12 mouse cellular contexts compared by ENCODE assay signal in the genomic region with DNA sequence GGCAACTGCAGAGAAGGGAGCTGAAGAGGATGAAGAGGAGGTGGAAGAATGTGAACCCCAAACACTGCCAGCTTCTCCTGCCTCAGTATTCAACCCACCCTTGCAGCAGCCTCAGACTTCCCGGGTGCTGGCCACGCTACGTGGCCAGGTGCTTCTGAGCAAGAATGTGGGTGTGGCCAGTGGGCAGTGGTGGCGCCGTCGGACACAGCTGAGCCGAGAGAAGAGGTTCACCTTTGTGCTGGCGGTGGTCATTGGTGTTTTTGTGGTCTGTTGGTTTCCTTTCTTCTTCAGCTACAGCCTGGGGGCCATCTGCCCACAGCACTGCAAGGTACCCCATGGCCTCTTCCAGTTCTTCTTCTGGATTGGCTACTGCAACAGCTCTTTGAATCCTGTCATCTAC. TPM values are rescaled to one million over a fixed set of nuclear protein-coding genes. Genes with fewer than 3 reads are reported as not detected.
A peak's percentile ranks its signal among the peaks of the same experiment; 100 is the strongest.
DNase-seq lines count a peak whose midpoint lies in the region; ATAC-seq and TF ChIP-seq lines count a peak whose summit lies in the region.
"Had no signal": no experiment of that assay in that cellular context is flagged by ENCODE, and none has a peak within 500 bp of the region (broad histone marks: within the 10 kb centered on the region; RNA-seq: fewer than 3 reads in every experiment).

No protein-coding gene starts in this region.

- ATAC-seq in heart, embryonic 14.5 days (ENCODE audit: insufficient number of reproducible peaks, insufficient read depth, low FRiP score, low read depth), result no peak
- no peak for ATAC-seq in hindbrain, postnatal 0 days
- no peak for ATAC-seq in kidney, postnatal 0 days (replicated peaks; ENCODE audit: low FRiP score, low read depth)
- no peak for ATAC-seq in liver, embryonic 15.5 days (ENCODE audit: insufficient read depth)
- ATAC-seq in granulocyte monocyte progenitor cell, adult 5-6 weeks (replicated peaks; ENCODE audit: poor library complexity, severe bottlenecking), result no peak

- no peaks in the 10 kb centered on the region for H3K36me3 ChIP-seq in heart, embryonic 14.5 days (ENCODE audit: control insufficient read depth, insufficient read depth, low read length)
- H3K36me3 ChIP-seq in hindbrain, postnatal 0 days (ENCODE audit: insufficient read depth, low read length), result no peaks in the 10 kb centered on the region
- no peaks in the 10 kb centered on the region for H3K36me3 ChIP-seq in kidney, postnatal 0 days (ENCODE audit: insufficient read depth, low read length)
- H3K36me3 ChIP-seq in liver, embryonic 15.5 days (replicated peaks), result peaks cover 18% of the 10 kb centered on the region; the same call in 1 of the 2 replicates
- H3K36me3 ChIP-seq: midbrain, embryonic 12.5 days had no signal

- H3K27me3 ChIP-seq in heart, embryonic 14.5 days (ENCODE audit: control insufficient read depth, insufficient read depth, low read length), result peaks cover 62% of the 10 kb centered on the region
- H3K27me3 ChIP-seq in hindbrain, postnatal 0 days (ENCODE audit: insufficient read depth, low read length), result peaks cover 54% of the 10 kb centered on the region
- peaks cover 26% of the 10 kb centered on the region for H3K27me3 ChIP-seq in kidney, postnatal 0 days (ENCODE audit: insufficient read depth, low read length)
- peaks cover 82% of the 10 kb centered on the region for H3K27me3 ChIP-seq in liver, embryonic 15.5 days

- H3K9ac ChIP-seq in heart, embryonic 14.5 days (ENCODE audit: low read length), result no peak overlapping the region
- no peak overlapping the region for H3K9ac ChIP-seq in hindbrain, postnatal 0 days (replicated peaks; ENCODE audit: low read length)
- H3K9ac ChIP-seq in kidney, postnatal 0 days (ENCODE audit: low read depth, low read length), result no peak overlapping the region
- peak overlapping the region; percentile 78 for H3K9ac ChIP-seq in liver, embryonic 15.5 days
- H3K9ac ChIP-seq: midbrain, embryonic 12.5 days had no signal

- H3K4me3 ChIP-seq in heart, embryonic 14.5 days (ENCODE audit: control insufficient read depth in 1 of 2, insufficient read depth in 1 of 2, low read depth in 1 of 2, low read length in 2 of 2), result peak overlapping the region in 1 of 2 experiments; percentile 45; a peak in 1 of 4 replicates
- H3K4me3 ChIP-seq in hindbrain, postnatal 0 days (ENCODE audit: low read length), result no peak overlapping the region
- H3K4me3 ChIP-seq in kidney, postnatal 0 days (replicated peaks; ENCODE audit: low read depth, low read length), result peak overlapping the region; percentile 42
- peak overlapping the region; percentile 78 for H3K4me3 ChIP-seq in liver, embryonic 15.5 days (replicated peaks)

- H3K9me3 ChIP-seq in heart, embryonic 14.5 days (ENCODE audit: control insufficient read depth, low read length), result no peaks in the 10 kb centered on the region
- H3K9me3 ChIP-seq in hindbrain, postnatal 0 days (ENCODE audit: low read length), result no peaks in the 10 kb centered on the region
- no peaks in the 10 kb centered on the region for H3K9me3 ChIP-seq in kidney, postnatal 0 days (replicated peaks; ENCODE audit: low read length)
- no peaks in the 10 kb centered on the region for H3K9me3 ChIP-seq in liver, embryonic 15.5 days (replicated peaks)
- H3K9me3 ChIP-seq: midbrain, embryonic 12.5 days had no signal

- H3K4me1 ChIP-seq in heart, embryonic 14.5 days (ENCODE audit: control insufficient read depth in 2 of 2, insufficient read depth in 2 of 2, low read length in 2 of 2), result peaks cover 0 to 7% of the 10 kb centered on the region in 2 experiments; a peak in 2 of 4 replicates
- 0 out of 2 replicates have a peak, but pooled peaks cover 7% of the 10 kb centered on the region for H3K4me1 ChIP-seq in hindbrain, postnatal 0 days (ENCODE audit: insufficient read depth, low read length)
- peaks cover 9% of the 10 kb centered on the region; the same call in 1 of the 2 replicates for H3K4me1 ChIP-seq in kidney, postnatal 0 days (replicated peaks; ENCODE audit: insufficient read depth, low read length)
- peaks cover 69% of the 10 kb centered on the region for H3K4me1 ChIP-seq in liver, embryonic 15.5 days (replicated peaks)

- intact Hi-C loops in heart, postnatal 10 days (cut with DNase I), result loop anchor here (5.0 kb wide), 2 partner anchors 138 to 193 kb away; no protein-coding TSS in a partner anchor

- peak overlapping the region; percentile 85; the same call in 1 of the 2 replicates for H3K4me2 ChIP-seq in heart, embryonic 14.5 days (ENCODE audit: low read length)
- H3K4me2 ChIP-seq in hindbrain, postnatal 0 days (ENCODE audit: low read depth, low read length), result peak overlapping the region; percentile 67; the same call in 1 of the 2 replicates
- peak overlapping the region; percentile 75 for H3K4me2 ChIP-seq in kidney, postnatal 0 days (ENCODE audit: low read length)
- peak overlapping the region; percentile 96 for H3K4me2 ChIP-seq in liver, embryonic 15.5 days

- no peak for DNase-seq in heart, postnatal 10 days
- no peak for DNase-seq in hindbrain, postnatal 0 days (ENCODE audit: low spot score)
- no peak for DNase-seq in kidney, postnatal 0 days (ENCODE audit: low spot score)
- no peak for DNase-seq in retina, embryonic 14.5 days (ENCODE audit: low spot score)
- DNase-seq in ovary, adult 18-20 months (ENCODE audit: low spot score), result no peak

- TF ChIP-seq CTCF in hindbrain, postnatal 0 days (IDR thresholded peaks at IDR 0.05; ENCODE audit: low read depth), result no peak
- no peak for TF ChIP-seq CTCF in kidney, postnatal 0 days (IDR thresholded peaks at IDR 0.05; ENCODE audit: low read depth)

- WGBS in heart, embryonic 14.5 days, result 5% methylated on average over 8 of the region's 8 CpGs
- WGBS in hindbrain, postnatal 0 days, result 26% methylated on average over 8 of the region's 8 CpGs
- 10% methylated on average over 8 of the region's 8 CpGs for WGBS in kidney, postnatal 0 days
- WGBS in liver, embryonic 15.5 days (ENCODE audit: insufficient replicate concordance), result 7% methylated on average over 8 of the region's 8 CpGs

- no peak overlapping the region for H3K27ac ChIP-seq in heart, embryonic 14.5 days (replicated peaks in 1 of 2; ENCODE audit: control insufficient read depth in 1 of 2, insufficient read depth in 1 of 2, low read depth in 2 of 2, low read length in 2 of 2)
- H3K27ac ChIP-seq in hindbrain, postnatal 0 days, result no peak overlapping the region
- no peak overlapping the region for H3K27ac ChIP-seq in kidney, postnatal 0 days
- peak overlapping the region; percentile 1; the same call in 1 of the 2 replicates for H3K27ac ChIP-seq in liver, embryonic 15.5 days (replicated peaks)
- H3K27ac ChIP-seq: midbrain, embryonic 12.5 days had no signal

RNA-seq across cellular contexts. Expression of a gene that starts 1.4 kb away (rescaled TPM):
- 1.1 and 1.2 TPM in 2 replicates for polyA plus RNA-seq in heart, embryonic 14.5 days (2014; fragmentation: Nextera tagmentation; extraction: Ambion mirVana)
- total RNA-seq in heart, postnatal 10 days (2021), result 1 to 10 TPM in 1 of 2 experiments, under 1 TPM in 1; 0.84 to 1.1 TPM
- total RNA-seq in hindbrain, postnatal 0 days (2014; rRNA removed), result 0.47 and 0.99 TPM in 2 replicates
- 0.89 and 1.1 TPM in 2 replicates for polyA plus RNA-seq in hindbrain, postnatal 0 days (2015; fragmentation: Nextera tagmentation; extraction: Ambion mirVana)
- polyA plus RNA-seq in kidney, postnatal 0 days (2015; fragmentation: Nextera tagmentation; extraction: Ambion mirVana), result 10.3 and 10.5 TPM in 2 replicates
- 21.7 and 24.0 TPM in 2 replicates for polyA plus RNA-seq in liver, embryonic 15.5 days (2015; fragmentation: Nextera tagmentation; extraction: Ambion mirVana)
- total RNA-seq in granulocyte monocyte progenitor cell, adult 5-6 weeks (2014; fragmentation: Nextera tagmentation), result not detected in 2 replicates
- not detected in 2 replicates for total RNA-seq in granulocyte monocyte progenitor cell, adult 5-6 weeks (2017)

RNA-seq across cellular contexts. Expression of a gene that starts 26.0 kb away (rescaled TPM):
- polyA plus RNA-seq in heart, embryonic 14.5 days (2014; fragmentation: Nextera tagmentation; extraction: Ambion mirVana), result not detected in 2 replicates
- not detected for total RNA-seq in heart, postnatal 10 days (2021)
- total RNA-seq in hindbrain, postnatal 0 days (2014; rRNA removed), result not detected in 2 replicates
- polyA plus RNA-seq in hindbrain, postnatal 0 days (2015; fragmentation: Nextera tagmentation; extraction: Ambion mirVana), result not detected in 2 replicates
- not detected in 2 replicates for polyA plus RNA-seq in kidney, postnatal 0 days (2015; fragmentation: Nextera tagmentation; extraction: Ambion mirVana)
- 0.03 TPM in 1 of 2 replicates, not detected in the other for polyA plus RNA-seq in liver, embryonic 15.5 days (2015; fragmentation: Nextera tagmentation; extraction: Ambion mirVana)
- 0.60 TPM in 1 of 2 replicates, not detected in the other for total RNA-seq in granulocyte monocyte progenitor cell, adult 5-6 weeks (2014; fragmentation: Nextera tagmentation)
- 0.04 and 0.21 TPM in 2 replicates for total RNA-seq in granulocyte monocyte progenitor cell, adult 5-6 weeks (2017)
- total RNA-seq: left cerebral cortex, postnatal 14 days had no signal
- polyA plus RNA-seq: brain, embryonic 14.5 days; intestine, embryonic 14.5 days; midbrain, embryonic 12.5 days had no signal

RNA-seq across cellular contexts. Expression of a gene that starts 28.5 kb away (rescaled TPM):
- polyA plus RNA-seq in heart, embryonic 14.5 days (2014; fragmentation: Nextera tagmentation; extraction: Ambion mirVana), result 14.5 and 15.9 TPM in 2 replicates
- total RNA-seq in heart, postnatal 10 days (2021), result 1 to 10 TPM; 1.2 to 1.8 TPM
- 8.7 and 14.3 TPM in 2 replicates for total RNA-seq in hindbrain, postnatal 0 days (2014; rRNA removed)
- polyA plus RNA-seq in hindbrain, postnatal 0 days (2015; fragmentation: Nextera tagmentation; extraction: Ambion mirVana), result 19.4 and 19.9 TPM in 2 replicates
- polyA plus RNA-seq in kidney, postnatal 0 days (2015; fragmentation: Nextera tagmentation; extraction: Ambion mirVana), result 8.2 and 10.3 TPM in 2 replicates
- 2.6 and 2.9 TPM in 2 replicates for polyA plus RNA-seq in liver, embryonic 15.5 days (2015; fragmentation: Nextera tagmentation; extraction: Ambion mirVana)
- total RNA-seq in granulocyte monocyte progenitor cell, adult 5-6 weeks (2014; fragmentation: Nextera tagmentation), result 22.3 and 33.3 TPM in 2 replicates
- total RNA-seq in granulocyte monocyte progenitor cell, adult 5-6 weeks (2017), result 50.4 and 51.2 TPM in 2 replicates
